Mouse (Mus musculus): ENCODE measurements around the gene Zfp512b. TPM values are rescaled to one million over a fixed set of nuclear protein-coding genes. Genes with fewer than 3 reads are reported as not detected.

The Zfp512b gene
- polyA plus RNA-seq (2021; fragmentation: Nextera tagmentation): 8.0 and 18.5 TPM in 2 replicates
- long read RNA-seq, experiment 1, partial matches to known transcripts: 6 of 9 reads
- long read RNA-seq, experiment 1, other reads (novel, unspliced or antisense): 2 of 9 reads
- long read RNA-seq, experiment 2, partial matches to known transcripts: 0 of 14 reads
- long read RNA-seq, experiment 2, other reads (novel, unspliced or antisense): 14 of 14 reads

DNA sequence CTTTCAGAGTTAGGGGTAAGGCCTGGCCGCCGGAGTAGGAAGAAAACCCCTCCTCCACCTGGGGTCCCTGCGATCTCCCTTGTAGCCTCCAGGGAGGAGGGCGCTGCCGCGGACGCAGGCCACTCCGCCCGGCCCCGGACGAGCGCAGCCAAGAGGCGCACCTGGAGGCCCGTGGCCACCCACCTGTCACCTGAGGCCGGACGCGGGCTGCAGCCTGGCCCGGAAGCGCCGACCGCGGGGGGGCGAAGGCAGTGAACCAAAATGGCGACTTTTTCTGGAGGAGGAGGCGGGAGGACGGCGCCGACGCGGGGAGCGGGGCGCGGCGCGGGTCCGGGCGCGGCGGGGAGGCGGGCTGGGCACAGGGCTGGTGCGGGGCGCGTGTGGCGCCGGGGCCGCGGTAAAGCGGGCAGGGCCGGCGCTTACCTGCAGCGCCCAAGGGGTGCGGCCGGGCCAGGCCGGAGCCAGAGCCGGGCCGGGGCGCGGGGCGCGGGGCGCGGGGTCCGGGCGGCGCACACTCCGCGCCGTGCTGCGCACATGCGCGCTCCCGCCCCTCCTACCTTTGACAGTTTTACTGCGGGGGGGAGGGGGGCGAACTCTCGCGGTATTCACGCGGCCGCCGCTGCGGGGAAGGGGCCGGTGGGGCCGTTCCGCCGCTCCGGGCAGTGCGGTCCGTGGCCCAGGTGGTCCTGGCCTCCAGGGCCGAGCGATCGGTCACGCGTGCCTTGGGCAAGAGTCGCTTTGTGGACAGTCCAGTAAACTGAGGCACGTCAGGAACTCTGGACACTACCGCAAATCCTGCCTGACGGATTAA lies at the start of gene Zfp512b:
Zfp512b (minus strand) TSS at position 573 of the 811 bp plus-strand sequence.

DNA sequence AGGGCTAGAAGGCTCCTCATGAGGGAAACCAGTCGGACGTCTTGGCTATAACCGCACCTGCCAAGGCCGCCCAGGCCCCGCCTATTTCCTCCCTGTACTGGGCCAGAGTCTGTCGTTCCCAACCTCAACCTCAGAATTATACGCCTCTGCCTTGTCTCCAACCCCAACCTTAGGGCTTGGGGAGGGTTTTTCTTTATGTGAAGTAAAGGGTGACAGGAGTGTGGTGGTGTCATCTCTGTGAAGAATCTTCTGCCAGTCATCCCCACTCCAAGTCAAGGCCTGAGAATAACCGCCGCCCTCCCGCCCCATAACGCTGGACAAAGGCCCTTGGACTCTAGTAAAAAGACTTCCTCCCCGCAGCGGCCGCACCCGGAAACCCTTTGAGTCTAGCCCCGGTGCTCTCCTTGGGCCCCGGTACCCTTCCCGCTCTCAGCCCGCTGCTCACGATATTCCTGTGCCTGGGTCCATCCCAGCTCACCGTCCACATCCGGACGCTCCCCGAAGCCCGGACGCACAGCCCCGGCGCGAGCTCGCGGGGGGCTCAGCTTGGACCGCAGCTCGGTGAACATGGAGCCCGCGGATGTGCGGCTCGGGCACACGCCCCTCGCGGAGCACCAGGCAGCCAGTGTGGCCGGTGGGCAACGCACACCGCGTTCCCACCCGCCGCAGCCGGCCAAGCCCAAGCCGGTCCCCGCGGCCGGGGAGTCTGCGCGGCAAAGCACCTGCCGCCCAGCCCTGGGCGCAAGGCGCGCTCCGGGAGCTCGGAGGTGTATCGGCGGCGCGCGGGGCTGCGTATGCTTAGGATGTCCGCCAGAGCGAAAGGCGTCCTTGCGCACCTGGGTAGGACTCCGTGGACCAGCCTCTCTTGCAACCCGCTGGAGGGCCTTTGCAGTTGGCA lies 6.1 kb upstream of the Zfp512b start, which contains the start of gene Samd10:
Samd10 (minus strand) TSS at position 759 of the 898 bp plus-strand sequence.

DNA sequence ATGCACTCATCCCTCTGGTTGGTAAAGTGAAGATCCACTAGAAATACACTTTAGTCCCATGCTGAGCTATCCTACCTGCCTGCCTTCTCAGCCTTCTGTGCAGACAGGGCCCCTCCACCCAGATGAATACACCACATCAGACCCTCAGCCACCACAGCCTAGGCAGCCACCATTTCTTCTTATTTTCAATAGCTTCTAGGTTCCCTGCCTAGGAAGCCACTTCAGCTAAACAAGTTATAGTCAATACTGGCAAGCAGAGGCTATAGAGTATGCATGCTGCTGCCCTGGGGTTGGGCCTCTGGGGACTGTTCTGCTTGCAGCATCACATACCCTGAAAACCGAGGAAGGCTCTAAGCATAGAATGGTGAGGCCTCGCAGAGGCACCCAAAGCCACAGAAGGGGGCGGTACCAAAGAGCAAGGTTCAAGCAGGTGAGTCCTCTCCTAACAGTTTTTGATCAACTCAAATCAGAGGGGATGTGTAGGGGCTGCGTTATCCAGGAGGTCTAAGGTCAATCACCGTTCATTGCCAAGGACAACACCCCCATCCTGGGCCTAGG lies 996 bp downstream of the Zfp512b start, which contains the start of gene Prpf6:
Prpf6 (plus strand) TSS at position 341 of the 558 bp plus-strand sequence.

DNA sequence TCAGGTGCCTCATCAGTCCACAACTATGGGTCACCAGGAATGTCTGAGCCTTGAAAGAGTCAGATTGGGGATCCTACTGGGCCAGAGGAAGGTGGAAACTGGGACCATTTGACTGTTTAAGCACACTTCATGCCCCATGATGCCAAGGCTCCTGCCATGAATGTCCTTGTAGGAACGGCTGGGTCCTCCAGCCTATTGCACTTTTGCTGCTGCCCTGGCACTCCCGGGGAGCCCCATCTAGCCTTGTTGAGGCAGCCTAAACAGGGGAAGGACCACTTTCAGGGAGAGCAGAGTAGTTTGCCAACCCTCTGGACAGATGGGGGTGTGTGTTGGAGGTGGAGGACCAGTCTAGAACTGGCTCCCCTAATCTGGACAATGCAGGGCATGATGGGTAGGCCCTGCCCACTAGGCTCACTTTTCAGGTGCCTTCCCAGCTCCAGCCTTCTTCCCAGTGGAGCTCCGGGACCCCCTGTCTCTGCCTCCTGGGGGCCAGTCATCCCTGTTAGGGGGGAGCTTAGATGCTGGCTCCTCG lies 8.1 kb downstream of the Zfp512b start, which contains the start of gene Uckl1:
Uckl1 (minus strand) TSS at position 482 of the 532 bp plus-strand sequence.

Other genes with a start within 250 kb of the Zfp512b start
- 20.7 and 23.8 TPM in 2 replicates for gene Zgpat, start 227.9 kb downstream of the Zfp512b start, polyA plus RNA-seq (2021; fragmentation: Nextera tagmentation)
- gene Arfrp1, start 227.4 kb downstream of the Zfp512b start, polyA plus RNA-seq (2021; fragmentation: Nextera tagmentation): 52.6 and 74.6 TPM in 2 replicates
- 3.3 and 5.9 TPM in 2 replicates for gene Lime1, start 212.7 kb downstream of the Zfp512b start, polyA plus RNA-seq (2021; fragmentation: Nextera tagmentation)
- gene Zbtb46, start 133.4 kb downstream of the Zfp512b start, polyA plus RNA-seq (2021; fragmentation: Nextera tagmentation): 3.4 and 3.7 TPM in 2 replicates
- gene Abhd16b, start 99.6 kb downstream of the Zfp512b start, polyA plus RNA-seq (2021; fragmentation: Nextera tagmentation): not detected in 2 replicates
- 95.7 and 115 TPM in 2 replicates for gene Tpd52l2, start 95.7 kb downstream of the Zfp512b start, polyA plus RNA-seq (2021; fragmentation: Nextera tagmentation)
- gene Dnajc5, start 72.3 kb downstream of the Zfp512b start, polyA plus RNA-seq (2021; fragmentation: Nextera tagmentation): 117 and 129 TPM in 2 replicates
- 28.6 and 32.5 TPM in 2 replicates for gene Uckl1, start 7.9 kb downstream of the Zfp512b start, polyA plus RNA-seq (2021; fragmentation: Nextera tagmentation)
- 27.5 and 46.4 TPM in 2 replicates for gene Prpf6, start 935 bp downstream of the Zfp512b start, polyA plus RNA-seq (2021; fragmentation: Nextera tagmentation)
- gene Samd10, start 6.4 kb upstream of the Zfp512b start, polyA plus RNA-seq (2021; fragmentation: Nextera tagmentation): 19.1 and 21.8 TPM in 2 replicates
- not detected in 2 replicates for gene Gm29797, start 64.2 kb upstream of the Zfp512b start, polyA plus RNA-seq (2021; fragmentation: Nextera tagmentation)
- 2.4 and 3.0 TPM in 2 replicates for gene Sox18, start 78.8 kb upstream of the Zfp512b start, polyA plus RNA-seq (2021; fragmentation: Nextera tagmentation)
- gene Tcea2, start 87.5 kb upstream of the Zfp512b start, polyA plus RNA-seq (2021; fragmentation: Nextera tagmentation): 52.7 and 76.3 TPM in 2 replicates
- 32.3 and 45.8 TPM in 2 replicates for gene Rgs19, start 101.2 kb upstream of the Zfp512b start, polyA plus RNA-seq (2021; fragmentation: Nextera tagmentation)
- not detected in 2 replicates for gene Lkaaear1, start 105.6 kb upstream of the Zfp512b start, polyA plus RNA-seq (2021; fragmentation: Nextera tagmentation)
- gene Oprl1, start 122.2 kb upstream of the Zfp512b start, polyA plus RNA-seq (2021; fragmentation: Nextera tagmentation): 19.1 and 27.8 TPM in 2 replicates
- gene Myt1, start 170.5 kb upstream of the Zfp512b start, polyA plus RNA-seq (2021; fragmentation: Nextera tagmentation): 0.45 and 0.64 TPM in 2 replicates
- 17.1 and 23.6 TPM in 2 replicates for gene Pcmtd2, start 245.1 kb upstream of the Zfp512b start, polyA plus RNA-seq (2021; fragmentation: Nextera tagmentation)

All from left cerebral cortex, adult 6 months (tissue).